Mouse (Mus musculus) ES-E14 (cell line): ENCODE measurements at regions not wholly inside any gene's neighbourhood (a gene's known extent, or its start where the extent isn't known, plus 50 kb on each side); places are given as distances from the start of the nearest gene placed in this dataset.

Experiments
- DNase-seq: peaks from one replicate; pipeline ENCODE4 v3.0.0-alpha.2; 2013; ENCODE audit warnings: low read depth, low spot score
- H3K27ac ChIP-seq: 2 replicates; pipeline ENCODE4 v1.5.1; 2012; ENCODE audit warnings: low read depth, mild to moderate bottlenecking, low read length, moderate library complexity, mixed read lengths; ENCODE audit not compliant: poor library complexity, insufficient read depth, severe bottlenecking
- H3K36me3 ChIP-seq: 2 replicates; pipeline ENCODE4 v1.6.1; 2012; ENCODE audit warnings: mild to moderate bottlenecking, low read length, moderate library complexity, mixed read lengths; ENCODE audit not compliant: control insufficient read depth, poor library complexity, insufficient read depth, severe bottlenecking
- H3K4me1 ChIP-seq, 2 experiments: fragments of 150-350 bp in 1 of 2; sonication (generic) in 1 of 2; 2 replicates each; pipeline ENCODE4 v1.6.1; 2012; ENCODE audit warnings: low read length in 2 of 2, mild to moderate bottlenecking in 1 of 2, mixed read lengths in 1 of 2; ENCODE audit not compliant: control insufficient read depth in 2 of 2, insufficient read depth in 2 of 2, poor library complexity in 1 of 2
- H3K4me3 ChIP-seq, 2 experiments: fragments of 150-350 bp in 1 of 2; sonication (generic) in 1 of 2; 2 replicates each; pipeline ENCODE4 v1.5.1; 2012; ENCODE audit warnings: low read length in 2 of 2, low read depth in 1 of 2, mild to moderate bottlenecking in 1 of 2, mixed read lengths in 1 of 2; ENCODE audit not compliant: insufficient read depth in 1 of 2, poor library complexity in 1 of 2, severe bottlenecking in 1 of 2
- H3K9ac ChIP-seq: 2 replicates; pipeline ENCODE4 v1.6.1; 2012; ENCODE audit warnings: low read depth, mild to moderate bottlenecking, low read length, mixed read lengths; ENCODE audit not compliant: poor library complexity, insufficient read depth, severe bottlenecking
- H3K9me3 ChIP-seq: fragments of 150-350 bp; sonication (generic); 2 replicates; pipeline ENCODE4 v1.6.1; 2012; ENCODE audit warnings: low read depth, mild to moderate bottlenecking, low read length; ENCODE audit not compliant: control insufficient read depth, insufficient read depth
- CHD2 ChIP-seq: IDR thresholded peaks from 2 replicates; pipeline ENCODE4 v1.6.1; 2014; ENCODE audit warnings: mild to moderate bottlenecking, low read depth, low read length, inconsistent platforms
- HCFC1 ChIP-seq: IDR thresholded peaks from 2 replicates; pipeline ENCODE4 v1.6.1; 2012; ENCODE audit warnings: low read length, inconsistent platforms, borderline replicate concordance; ENCODE audit not compliant: insufficient read depth
- MAFK ChIP-seq: IDR thresholded peaks from 2 replicates; pipeline ENCODE4 v1.6.1; 2014; ENCODE audit warnings: mild to moderate bottlenecking, low read depth, low read length, inconsistent platforms; ENCODE audit not compliant: insufficient read depth
- ZC3H11A ChIP-seq: IDR thresholded peaks from 2 replicates; pipeline ENCODE4 v1.6.1; 2012; ENCODE audit warnings: low read depth, mild to moderate bottlenecking, inconsistent platforms, low read length, borderline replicate concordance
- ZNF384 ChIP-seq: IDR thresholded peaks from 2 replicates; pipeline ENCODE4 v1.6.1; 2012; ENCODE audit warnings: low read depth, low read length, inconsistent platforms
- in situ Hi-C, 2 experiments: fragments of 600-800 bp; cut with MboI; formaldehyde crosslinking; loops; one replicate each; pipeline ENCODE4 v1.15.1; 2025; ENCODE audit warnings: low sequenced_read_pairs in 2 of 2, inconsistent platforms in 1 of 2; ENCODE audit not compliant: unreplicated experiment in 2 of 2

DNA sequence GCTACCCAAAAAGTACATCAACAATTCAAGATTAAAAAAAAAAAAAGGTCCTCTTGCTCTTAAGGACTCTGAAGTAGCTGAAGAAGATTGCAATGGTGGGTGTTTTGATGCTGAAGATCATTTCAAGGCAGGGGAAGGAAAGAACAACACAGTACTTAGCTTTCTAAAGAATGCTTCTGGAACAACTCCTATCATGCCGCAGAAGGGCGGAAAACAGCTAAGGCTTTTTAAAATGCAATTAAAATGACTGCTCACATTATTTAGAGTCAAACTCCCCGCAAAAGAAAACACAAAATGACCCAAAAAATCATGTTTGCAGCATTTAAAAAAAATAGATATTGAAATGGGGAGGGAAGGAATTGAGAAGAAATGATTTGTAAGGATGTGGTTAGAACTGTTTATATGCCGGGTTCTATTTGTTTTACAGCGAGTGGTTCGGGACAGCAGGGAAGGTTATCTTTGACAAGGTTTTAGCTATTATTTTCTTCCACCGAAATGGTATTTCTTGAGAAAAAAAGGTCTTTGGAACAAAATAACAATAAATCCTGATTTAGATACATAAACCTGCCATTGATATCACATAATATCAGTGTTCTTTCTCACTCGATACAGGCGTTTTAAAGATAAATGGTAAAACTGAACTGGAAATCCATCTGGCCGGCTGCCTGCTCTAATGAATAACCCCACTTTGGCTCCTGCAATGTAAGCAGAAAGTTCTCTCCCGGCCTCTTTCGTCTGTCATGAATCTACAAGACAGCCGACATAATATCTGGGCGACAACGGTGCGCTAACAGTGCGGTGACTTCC is 127.6 kb downstream of the Gm10295 start:
- in situ Hi-C loops: no loop called here
- Histone ChIP-seq H3K4me1 (no peaks in the 10 kb centered on the region), H3K9ac (no peak overlapping the region), H3K4me3 (no peak overlapping the region), H3K36me3 (no peaks in the 10 kb centered on the region), H3K9me3 (no peaks in the 10 kb centered on the region), H3K27ac (no peak overlapping the region)
- DNase-seq: no peak
- no peak for TF ChIP-seq MAFK

DNA sequence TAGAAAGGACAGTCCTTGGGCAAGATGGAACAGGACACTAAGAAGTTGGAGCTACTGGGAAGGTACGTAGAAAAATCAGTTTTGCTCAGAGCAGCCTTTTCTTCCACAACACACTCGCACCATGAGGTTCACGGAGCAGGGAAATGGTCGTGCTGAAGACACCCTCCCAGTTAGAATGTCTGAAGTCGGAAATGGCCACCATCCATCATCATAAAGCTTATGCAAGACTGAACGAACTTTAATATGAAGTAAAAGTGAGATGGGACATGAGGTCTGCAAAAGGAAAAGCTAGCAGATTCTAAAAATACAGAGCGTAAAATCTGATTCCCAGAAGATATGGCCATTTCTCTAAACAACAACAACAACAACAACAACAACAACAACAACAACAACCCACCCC is 133.9 kb downstream of the Gm10295 start:
- in situ Hi-C loops: no loop called here

DNA sequence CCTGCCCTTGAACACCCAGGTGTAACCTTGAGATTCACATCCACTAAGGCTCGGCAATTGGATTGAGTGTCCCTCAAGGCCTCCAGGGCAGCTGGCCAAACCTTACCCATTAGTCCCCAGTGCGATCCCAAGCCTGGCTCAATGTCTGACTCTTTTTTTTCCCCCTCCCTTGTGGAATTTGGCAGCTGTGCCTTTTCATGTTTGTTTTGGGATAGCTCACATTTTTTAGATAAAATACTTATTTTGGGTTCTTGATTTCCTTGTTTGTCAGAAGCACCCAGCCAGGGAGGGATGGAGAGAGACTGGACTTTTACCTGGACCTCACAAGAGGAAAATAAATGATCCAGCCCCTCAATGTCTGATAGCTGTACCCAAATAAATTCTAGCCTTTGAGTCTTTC is 134.5 kb downstream of the Gm10295 start:
- no peak overlapping the region for H3K9ac ChIP-seq
- no peak for DNase-seq
- TF ChIP-seq CHD2: no peak
- TF ChIP-seq ZNF384: no peak
- no peak for TF ChIP-seq ZC3H11A
- no peak for TF ChIP-seq HCFC1
- no peak for TF ChIP-seq MAFK
- no peak overlapping the region for H3K27ac ChIP-seq
- H3K4me3 ChIP-seq: no peak overlapping the region
- H3K36me3 ChIP-seq: no peaks in the 10 kb centered on the region
- in situ Hi-C loops: no loop called here
- no peaks in the 10 kb centered on the region for H3K4me1 ChIP-seq
- no peaks in the 10 kb centered on the region for H3K9me3 ChIP-seq

More for the DNA sequence above, 133.9 kb downstream of the Gm10295 start:
- no peak overlapping the region for H3K9ac ChIP-seq
- no peaks in the 10 kb centered on the region for H3K9me3 ChIP-seq
- no peak overlapping the region for H3K27ac ChIP-seq
- H3K4me1 ChIP-seq: no peaks in the 10 kb centered on the region
- no peak overlapping the region for H3K4me3 ChIP-seq
- H3K36me3 ChIP-seq: no peaks in the 10 kb centered on the region
- DNase-seq: no peak
- TF ChIP-seq MAFK (no peak), HCFC1 (no peak), ZC3H11A (no peak), CHD2 (no peak), ZNF384 (no peak)

DNA sequence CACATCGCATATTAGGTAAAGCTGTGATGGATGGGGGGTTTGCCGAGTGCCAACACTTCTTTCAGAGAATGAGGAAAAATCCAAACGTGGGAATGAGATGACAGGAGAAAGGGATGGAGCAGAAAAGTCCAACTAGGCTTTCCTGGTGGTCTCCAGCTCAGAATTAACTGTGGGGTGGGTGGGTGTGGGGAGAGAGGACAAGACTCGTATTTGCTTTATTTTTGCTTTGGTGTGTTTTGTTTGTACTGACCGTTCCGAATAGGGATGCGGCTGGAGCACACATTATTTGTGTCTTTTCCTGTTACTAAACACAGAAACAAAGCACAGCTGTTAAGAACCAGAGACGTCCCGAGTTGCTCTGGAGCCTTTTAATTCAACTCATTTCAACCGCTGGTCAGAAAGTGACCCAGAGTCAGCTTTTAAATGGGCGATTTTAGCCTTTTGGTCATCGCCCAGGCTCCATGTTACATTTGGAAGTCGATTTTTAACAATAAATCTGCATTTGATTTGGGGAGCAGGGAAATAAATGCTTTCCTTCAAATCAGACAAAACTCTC is 136.7 kb downstream of the Gm10295 start:
- no peak for TF ChIP-seq MAFK
- TF ChIP-seq HCFC1: no peak
- no peak for TF ChIP-seq ZNF384
- TF ChIP-seq ZC3H11A: no peak
- TF ChIP-seq CHD2: no peak

DNA sequence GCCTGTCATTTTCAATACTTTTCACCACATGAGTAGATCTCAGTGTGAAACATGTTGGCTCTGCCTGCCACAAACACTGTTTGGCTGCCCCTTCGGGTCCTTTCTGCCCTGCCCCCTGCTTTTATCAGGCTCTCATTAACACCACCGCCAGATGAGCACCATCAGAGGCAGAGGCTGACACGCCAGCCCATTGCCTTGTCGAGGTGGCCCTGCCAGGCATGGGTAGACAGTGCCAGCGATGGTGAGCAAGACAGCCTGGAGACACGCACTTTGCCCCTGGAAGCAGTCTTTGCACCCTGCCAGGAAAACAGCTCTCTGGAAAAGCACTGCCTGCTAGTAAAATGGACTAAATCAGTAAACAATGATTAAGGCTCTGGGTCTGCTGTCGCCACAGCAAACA is 158.2 kb downstream of the Gm10295 start:
- Histone ChIP-seq H3K36me3 (no peaks in the 10 kb centered on the region), H3K4me3 (no peak overlapping the region), H3K9ac (no peak overlapping the region), H3K4me1 (no peaks in the 10 kb centered on the region), H3K9me3 (no peaks in the 10 kb centered on the region), H3K27ac (no peak overlapping the region)
- no peak for DNase-seq
- in situ Hi-C loops: no loop called here
- no peak for TF ChIP-seq MAFK
- no peak for TF ChIP-seq CHD2
- TF ChIP-seq ZNF384: no peak
- no peak for TF ChIP-seq HCFC1
- no peak for TF ChIP-seq ZC3H11A

More for the DNA sequence above, 136.7 kb downstream of the Gm10295 start:
- DNase-seq: no peak
- Histone ChIP-seq H3K4me3 (no peak overlapping the region), H3K4me1 (no peaks in the 10 kb centered on the region), H3K36me3 (no peaks in the 10 kb centered on the region), H3K27ac (no peak overlapping the region), H3K9ac (no peak overlapping the region), H3K9me3 (no peaks in the 10 kb centered on the region)
- in situ Hi-C loops: no loop called here
